Mouse (Mus musculus) kidney, embryonic 15.5 days (tissue): Measurements from ENCODE around the gene Bpifa5. TPM values are rescaled to one million over a fixed set of nuclear protein-coding genes. Genes with fewer than 3 reads are reported as not detected.
"Not testable (repeated sequence)": the region's sequence is repeated elsewhere in the genome, so short reads cannot be mapped to it uniquely, and the experiment has no call there.

Experiments
- ATAC-seq: fragments of 200-750 bp; cut with Nextera tagmentation; replicated peaks from 2 replicates; pipeline ENCODE4 v1.8.0; 2017; ENCODE audit warnings: moderate TSS enrichment; ENCODE audit not compliant: low FRiP score
- H3K27ac ChIP-seq: fragments of 300-500 bp; sonication (generic); 2 replicates; pipeline ENCODE4 v1.5.1; 2015; ENCODE audit warnings: mild to moderate bottlenecking, inconsistent platforms
- H3K27me3 ChIP-seq: fragments of 300-500 bp; sonication (generic); 2 replicates; pipeline ENCODE4 v1.6.1; 2015; ENCODE audit warnings: inconsistent platforms
- H3K36me3 ChIP-seq: fragments of 300-500 bp; sonication (generic); 2 replicates; pipeline ENCODE4 v1.6.1; 2015; ENCODE audit warnings: inconsistent platforms
- H3K4me1 ChIP-seq: fragments of 300-500 bp; sonication (generic); 2 replicates; pipeline ENCODE4 v1.6.1; 2015; ENCODE audit warnings: inconsistent platforms
- H3K4me2 ChIP-seq: fragments of 300-500 bp; sonication (generic); 2 replicates; pipeline ENCODE4 v1.6.1; 2015; ENCODE audit warnings: moderate library complexity, mild to moderate bottlenecking, inconsistent platforms
- H3K4me3 ChIP-seq: fragments of 300-500 bp; sonication (generic); replicated peaks from 2 replicates; pipeline ENCODE4 v1.5.1; 2015; ENCODE audit warnings: mild to moderate bottlenecking, inconsistent platforms
- H3K9ac ChIP-seq: fragments of 300-500 bp; sonication (generic); 2 replicates; pipeline ENCODE4 v1.6.1; 2015; ENCODE audit warnings: mild to moderate bottlenecking, inconsistent platforms
- H3K9me3 ChIP-seq: fragments of 300-500 bp; sonication (generic); replicated peaks from 2 replicates; pipeline ENCODE4 v1.6.1; 2016; ENCODE audit warnings: inconsistent platforms
- WGBS: fragments of 180-500 bp; shearing (Covaris S2); methylation state at CpG from one replicate; pipeline ENCODE4 v1.1.7; 2015; ENCODE audit warnings: mixed read lengths; 5-methylcytosine and 5-hydroxymethylcytosine counted together
- polyA plus RNA-seq: library from polyadenylated mRNA; unstranded; fragments of >200 nt; fragmentation: Nextera tagmentation; extraction: Ambion mirVana; gene quantifications from 2 replicates; pipeline ENCODE4 v1.2.1, GENCODE M21; 2015

Bpifa5 gene
- not detected in 2 replicates for polyA plus RNA-seq

DNA sequence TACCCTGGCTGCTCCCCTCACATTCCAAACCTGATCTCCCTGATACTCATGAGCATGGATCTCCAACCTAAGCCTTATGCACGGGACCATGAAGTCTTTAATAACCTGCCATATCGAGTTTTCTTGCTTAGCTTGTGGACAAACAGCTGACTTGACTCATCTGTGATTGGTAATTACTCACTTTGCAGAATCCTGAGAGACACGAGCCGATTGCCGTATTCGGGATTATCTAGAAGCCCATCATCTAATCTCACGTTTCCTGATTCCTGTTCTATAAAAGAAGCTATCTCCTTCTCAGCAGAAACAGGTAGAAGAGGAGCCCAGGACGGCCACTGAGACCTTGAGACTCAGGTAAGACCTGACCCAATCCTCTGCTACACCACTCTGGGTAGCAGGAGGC lies at the start of gene Bpifa5:
Gene Bpifa5, plus strand, starts transcription at position 301 of the 400 bp plus-strand sequence.
- WGBS = 81% methylated on average over 8 of the region's 8 CpGs
- no peak within 1 kb of the TSS for H3K4me3 ChIP-seq

DNA sequence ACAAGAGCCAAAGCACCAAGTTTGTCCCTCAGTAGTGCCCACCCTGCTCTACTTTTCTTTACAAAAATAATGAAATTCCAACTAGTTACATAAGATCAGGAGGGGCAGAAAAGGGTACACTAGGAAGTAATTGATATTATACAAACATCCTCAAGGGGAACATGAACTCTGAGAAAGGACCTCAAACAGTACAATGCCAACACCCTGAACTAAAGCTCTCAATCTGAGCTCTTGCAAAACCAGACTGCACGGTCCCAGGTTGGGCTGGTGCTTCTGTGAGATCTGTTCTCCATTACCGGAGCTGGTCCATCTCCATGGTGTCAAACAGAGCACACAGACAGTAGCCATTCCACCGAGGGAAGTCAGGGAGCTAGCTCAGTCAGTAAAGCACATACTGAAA lies 45.0 kb upstream of the Bpifa5 start:
- Histone ChIP-seq H3K9me3 (no peaks in the 10 kb centered on the region), H3K4me1 (no peaks in the 10 kb centered on the region), H3K4me2 (no peak overlapping the region), H3K4me3 (no peak overlapping the region), H3K36me3 (no peaks in the 10 kb centered on the region), H3K9ac (no peak overlapping the region), H3K27ac (no peak overlapping the region), H3K27me3 (no peaks in the 10 kb centered on the region)
- ATAC-seq = no peak
- 80% methylated on average over 3 of the region's 3 CpGs for WGBS

More for the DNA sequence above, at the start of gene Bpifa5:
- H3K27ac ChIP-seq = no peak within 1 kb of the TSS
- H3K27me3 ChIP-seq = no peaks in the 10 kb centered on the region
- no peak within 1 kb of the TSS for H3K4me2 ChIP-seq
- H3K36me3 ChIP-seq = no peaks in the 10 kb centered on the region
- no peaks in the 10 kb centered on the region for H3K4me1 ChIP-seq
- no peak for ATAC-seq
- no peaks in the 10 kb centered on the region for H3K9me3 ChIP-seq
- H3K9ac ChIP-seq = no peak within 1 kb of the TSS

DNA sequence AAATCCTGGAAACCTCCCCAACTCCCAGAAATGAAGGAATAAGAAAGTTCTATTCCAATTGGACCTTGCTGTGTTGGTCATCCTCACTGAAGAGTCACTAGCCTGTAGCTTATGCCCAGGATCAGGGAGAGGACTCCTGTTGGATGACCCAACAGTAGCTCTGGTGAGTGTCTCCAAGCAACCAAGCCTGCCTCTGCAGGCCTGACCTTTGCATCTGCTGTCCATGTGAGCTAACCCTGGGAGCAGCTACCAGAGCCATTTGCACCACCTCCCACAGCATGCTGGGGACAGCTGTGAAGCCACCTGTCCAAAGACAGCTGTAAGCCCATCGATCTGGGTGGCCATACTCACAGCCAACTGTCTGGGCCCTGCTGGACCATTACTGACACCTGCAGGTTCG lies 32.3 kb upstream of the Bpifa5 start, which contains the start of gene Bpifa3:
Gene Bpifa3, plus strand, starts transcription at position 217 of the 400 bp plus-strand sequence.
- no peaks in the 10 kb centered on the region for H3K9me3 ChIP-seq
- ATAC-seq = no peak
- H3K4me3 ChIP-seq = no peak within 1 kb of the TSS
- H3K4me1 ChIP-seq = no peaks in the 10 kb centered on the region
- H3K27ac ChIP-seq = no peak within 1 kb of the TSS
- WGBS = 52% methylated on average over 2 of the region's 2 CpGs
- no peaks in the 10 kb centered on the region for H3K27me3 ChIP-seq
- no peak within 1 kb of the TSS for H3K9ac ChIP-seq
- H3K36me3 ChIP-seq = no peaks in the 10 kb centered on the region
- H3K4me2 ChIP-seq = no peak within 1 kb of the TSS

DNA sequence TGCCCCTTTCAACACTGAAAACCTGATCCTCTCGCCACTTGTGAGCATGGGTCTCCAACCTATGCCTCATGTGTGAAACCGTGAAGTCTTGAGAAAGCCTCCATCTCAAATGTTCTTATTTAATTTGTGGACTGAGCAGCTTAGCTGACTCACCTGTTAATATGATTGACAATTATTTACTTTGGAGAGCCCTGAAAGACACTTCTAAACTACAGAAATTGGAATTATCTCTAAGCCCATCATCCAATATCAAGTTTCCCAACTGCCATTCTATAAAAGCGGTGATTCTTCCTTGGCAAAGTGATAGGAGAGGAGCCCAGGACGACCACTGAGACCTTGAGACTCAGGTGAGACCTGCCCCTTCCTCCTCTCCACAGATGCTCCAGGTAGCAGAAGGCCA lies 19.8 kb upstream of the Bpifa5 start, which contains the start of gene Bpifa1:
Gene Bpifa1, plus strand, starts transcription at position 301 of the 400 bp plus-strand sequence.
- no peak within 1 kb of the TSS for H3K4me3 ChIP-seq
- no peak within 1 kb of the TSS for H3K4me2 ChIP-seq
- H3K27ac ChIP-seq = no peak within 1 kb of the TSS
- H3K9me3 ChIP-seq = no peaks in the 10 kb centered on the region
- H3K9ac ChIP-seq = no peak within 1 kb of the TSS
- WGBS = 82% methylated on average over 4 of the region's 4 CpGs
- H3K36me3 ChIP-seq = no peaks in the 10 kb centered on the region
- ATAC-seq = no peak
- H3K27me3 ChIP-seq = no peaks in the 10 kb centered on the region
- H3K4me1 ChIP-seq = no peaks in the 10 kb centered on the region

DNA sequence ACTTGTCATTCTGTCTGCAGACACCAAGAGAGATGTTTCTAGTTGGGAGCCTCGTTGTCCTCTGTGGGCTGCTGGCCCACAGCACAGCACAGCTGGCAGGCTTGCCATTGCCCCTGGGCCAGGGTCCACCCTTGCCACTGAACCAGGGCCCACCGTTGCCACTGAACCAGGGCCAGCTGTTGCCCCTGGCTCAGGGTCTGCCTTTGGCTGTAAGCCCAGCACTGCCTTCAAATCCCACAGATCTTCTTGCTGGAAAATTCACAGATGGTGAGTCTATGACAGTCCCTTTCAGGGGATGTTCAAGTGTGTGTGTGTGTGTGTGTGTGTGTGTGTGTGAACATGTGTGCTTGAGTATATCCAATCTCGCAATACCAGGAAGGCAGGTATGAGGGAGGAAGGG lies 18.7 kb upstream of the Bpifa5 start:
- no peak overlapping the region for H3K4me2 ChIP-seq
- H3K4me3 ChIP-seq = no peak overlapping the region
- H3K9ac ChIP-seq = no peak overlapping the region
- WGBS = 66% methylated on average over 3 of the region's 3 CpGs
- H3K9me3 ChIP-seq = no peaks in the 10 kb centered on the region
- no peaks in the 10 kb centered on the region for H3K27me3 ChIP-seq
- ATAC-seq = no peak
- H3K27ac ChIP-seq = no peak overlapping the region
- H3K4me1 ChIP-seq = no peaks in the 10 kb centered on the region
- H3K36me3 ChIP-seq = no peaks in the 10 kb centered on the region

DNA sequence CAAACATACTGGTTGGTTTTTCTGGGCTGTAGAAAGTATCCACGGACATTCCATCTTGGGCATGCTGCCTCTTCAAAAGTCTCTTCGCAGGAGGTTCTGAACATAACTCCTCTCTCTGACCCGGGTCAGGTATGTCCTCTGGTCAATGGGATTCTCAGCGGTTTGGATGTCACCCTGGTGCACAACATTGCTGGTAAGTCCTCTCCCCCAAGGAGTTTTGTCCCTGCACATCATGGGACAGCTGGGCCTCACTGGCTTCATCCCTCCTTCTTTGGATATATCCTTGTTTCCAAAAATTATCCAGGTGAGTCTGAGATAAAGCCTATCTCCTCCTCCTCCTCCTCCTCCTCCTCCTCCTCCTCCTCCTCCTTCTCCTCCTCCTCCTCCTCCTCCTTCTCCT lies 14.9 kb upstream of the Bpifa5 start:
- Histone ChIP-seq H3K36me3 (no peaks in the 10 kb centered on the region), H3K27ac (no peak overlapping the region), H3K4me2 (no peak overlapping the region), H3K4me3 (no peak overlapping the region), H3K9ac (no peak overlapping the region), H3K4me1 (no peaks in the 10 kb centered on the region), H3K9me3 (no peaks in the 10 kb centered on the region), H3K27me3 (no peaks in the 10 kb centered on the region)
- 78% methylated on average over 4 of the region's 4 CpGs for WGBS
- ATAC-seq = no peak

DNA sequence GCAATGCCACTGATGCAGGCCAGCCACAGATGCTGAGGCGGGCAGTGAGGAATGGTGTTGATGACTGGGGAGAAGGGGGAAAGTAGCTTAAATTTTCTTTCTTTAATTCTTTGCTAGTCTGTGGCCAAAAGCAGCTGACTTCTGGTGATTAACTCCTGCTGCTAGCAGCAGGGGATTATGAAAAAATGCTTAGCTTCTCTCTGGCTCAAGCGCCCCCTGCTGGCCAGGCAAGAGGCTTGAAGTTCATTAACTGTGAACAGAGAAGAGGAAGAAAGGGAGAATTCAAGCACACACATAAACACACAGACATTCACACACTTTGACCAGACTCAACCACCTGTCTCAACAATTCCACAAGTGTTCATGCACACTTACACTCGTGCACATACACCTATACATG lies 4.0 kb upstream of the Bpifa5 start:
- WGBS = 39% methylated on average over 3 of the region's 3 CpGs
- Histone ChIP-seq H3K4me3 (no peak overlapping the region), H3K27me3 (no peaks in the 10 kb centered on the region), H3K4me2 (no peak overlapping the region), H3K36me3 (no peaks in the 10 kb centered on the region), H3K9ac (no peak overlapping the region), H3K4me1 (no peaks in the 10 kb centered on the region), H3K9me3 (no peaks in the 10 kb centered on the region), H3K27ac (no peak overlapping the region)
- no peak for ATAC-seq

DNA sequence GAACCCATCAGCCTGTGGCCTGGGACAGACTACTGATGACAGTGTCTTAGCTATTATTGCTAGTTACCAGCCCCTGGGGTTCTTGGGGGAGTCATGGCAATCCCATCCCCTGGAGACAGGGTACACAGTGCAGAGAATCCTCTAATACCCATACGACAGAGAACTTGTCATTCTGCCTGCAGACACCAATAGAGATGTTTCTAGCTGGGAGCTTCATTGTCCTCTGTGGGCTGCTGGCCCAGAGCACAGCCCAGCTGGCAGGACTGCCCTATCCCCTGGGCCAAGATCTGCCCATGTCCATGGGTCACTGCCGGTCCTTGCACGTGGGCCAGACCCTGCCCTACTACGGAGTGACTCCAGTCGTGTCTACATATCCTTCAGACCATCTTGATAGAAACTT lies 899 bp downstream of the Bpifa5 start:
- H3K27ac ChIP-seq = no peak overlapping the region
- no peak for ATAC-seq
- no peak overlapping the region for H3K4me2 ChIP-seq
- no peaks in the 10 kb centered on the region for H3K9me3 ChIP-seq
- H3K27me3 ChIP-seq = no peaks in the 10 kb centered on the region
- no peak overlapping the region for H3K4me3 ChIP-seq
- H3K4me1 ChIP-seq = no peaks in the 10 kb centered on the region
- no peaks in the 10 kb centered on the region for H3K36me3 ChIP-seq
- 87% methylated on average over 5 of the region's 5 CpGs for WGBS
- no peak overlapping the region for H3K9ac ChIP-seq

DNA sequence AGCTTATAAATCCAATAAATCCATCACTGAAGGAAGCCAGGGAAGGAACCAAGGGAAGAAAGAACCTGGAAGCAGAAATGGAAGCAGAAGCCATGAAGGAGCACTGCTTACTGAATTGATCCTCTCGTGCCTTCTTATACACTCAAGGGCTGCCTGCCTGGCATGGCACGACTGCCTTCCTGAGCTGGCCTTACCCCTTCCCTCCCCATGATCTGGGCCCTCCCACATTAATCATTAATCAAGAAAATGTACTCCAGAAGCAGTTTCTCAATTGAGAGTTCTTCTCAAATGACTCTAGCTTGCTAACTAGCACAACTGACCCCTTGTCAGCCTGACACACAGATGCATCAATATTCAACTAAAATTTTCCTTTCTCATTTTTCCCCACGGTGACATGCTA lies 6.8 kb downstream of the Bpifa5 start:
- 0 out of 2 replicates have a peak, but pooled peaks have one; percentile 15 for ATAC-seq

DNA sequence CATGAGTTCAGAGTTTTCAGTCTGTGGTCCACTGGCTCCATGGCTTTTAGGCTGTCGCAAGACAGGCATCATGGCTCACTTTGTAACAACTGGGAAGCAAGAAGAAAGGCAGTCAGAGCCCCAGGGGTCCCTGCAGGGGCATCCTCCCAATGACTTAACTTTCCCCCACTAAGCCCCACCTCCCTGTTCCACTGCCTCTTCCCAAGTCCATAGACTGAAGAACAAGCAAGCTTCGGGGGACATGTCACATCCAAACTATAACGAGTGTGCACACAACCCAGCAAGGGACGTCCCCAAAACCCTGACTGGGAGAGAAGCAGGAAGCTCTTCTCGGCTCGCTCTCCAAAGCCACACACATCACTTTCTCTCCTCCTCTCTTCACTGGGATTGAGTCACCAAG lies 9.2 kb downstream of the Bpifa5 start:
- H3K27me3 ChIP-seq = no peaks in the 10 kb centered on the region
- ATAC-seq = no peak
- H3K9ac ChIP-seq = no peak overlapping the region
- H3K9me3 ChIP-seq = no peaks in the 10 kb centered on the region
- no peak overlapping the region for H3K27ac ChIP-seq
- H3K4me3 ChIP-seq = no peak overlapping the region
- WGBS = 72% methylated on average over 6 of the region's 6 CpGs
- H3K36me3 ChIP-seq = no peaks in the 10 kb centered on the region
- 0 out of 2 replicates have a peak, but pooled peaks cover 5% of the 10 kb centered on the region for H3K4me1 ChIP-seq
- H3K4me2 ChIP-seq = no peak overlapping the region

More for the DNA sequence above, 6.8 kb downstream of the Bpifa5 start:
- H3K4me1 ChIP-seq = 0 out of 2 replicates have a peak, but pooled peaks cover 5% of the 10 kb centered on the region
- H3K9me3 ChIP-seq = no peaks in the 10 kb centered on the region
- H3K4me2 ChIP-seq = no peak overlapping the region
- H3K27me3 ChIP-seq = no peaks in the 10 kb centered on the region
- H3K4me3 ChIP-seq = no peak overlapping the region
- no peak overlapping the region for H3K27ac ChIP-seq
- no peak overlapping the region for H3K9ac ChIP-seq
- H3K36me3 ChIP-seq = no peaks in the 10 kb centered on the region
- WGBS = 47% methylated on average over 3 of the region's 3 CpGs

DNA sequence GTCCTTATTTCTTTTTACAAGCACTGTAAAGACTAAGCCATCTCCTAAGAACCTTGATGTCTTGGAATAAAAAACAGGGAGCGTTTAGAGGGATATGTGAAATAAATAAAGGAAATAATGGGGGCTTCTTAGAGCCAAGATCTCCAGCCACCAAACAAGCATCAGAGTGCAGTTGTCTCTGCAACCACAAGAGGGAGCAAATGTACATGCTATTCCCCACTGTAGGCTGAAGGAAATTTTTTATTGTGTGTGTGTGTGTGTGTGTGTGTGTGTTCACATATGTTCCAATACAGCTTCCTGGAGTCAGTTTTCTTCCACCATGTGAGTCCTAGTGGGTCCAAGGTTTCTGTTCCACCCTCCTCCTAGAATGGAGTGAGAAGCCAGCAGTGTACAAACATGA lies 10.9 kb downstream of the Bpifa5 start:
- no peak overlapping the region for H3K9ac ChIP-seq
- H3K4me2 ChIP-seq = no peak overlapping the region
- H3K27ac ChIP-seq = no peak overlapping the region
- H3K27me3 ChIP-seq = no peaks in the 10 kb centered on the region
- no peaks in the 10 kb centered on the region for H3K36me3 ChIP-seq
- H3K4me1 ChIP-seq = 0 out of 2 replicates have a peak, but pooled peaks cover 5% of the 10 kb centered on the region
- H3K9me3 ChIP-seq = no peaks in the 10 kb centered on the region
- 46% methylated on average over 1 of the region's 1 CpGs for WGBS
- ATAC-seq = no peak
- H3K4me3 ChIP-seq = no peak overlapping the region

DNA sequence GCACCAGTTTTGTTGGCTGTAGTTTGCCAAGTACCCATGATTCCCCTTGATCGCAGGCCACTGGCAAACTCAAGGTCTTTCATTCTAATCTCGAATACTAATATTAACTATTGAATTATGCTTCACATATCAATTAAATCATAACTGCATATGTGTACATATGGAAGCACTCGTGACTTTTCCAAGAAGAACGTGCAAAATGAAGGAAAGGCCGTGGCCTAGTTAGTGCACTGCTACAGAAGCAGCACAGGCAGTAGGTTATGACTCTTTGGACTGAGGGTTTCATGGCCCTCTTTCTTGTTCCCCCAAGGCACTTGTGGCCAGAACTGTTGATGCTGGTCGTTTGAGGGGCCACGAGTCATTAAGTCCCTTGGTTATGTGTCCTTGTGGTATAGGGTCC lies 19.5 kb downstream of the Bpifa5 start:
- not testable (repeated sequence) for H3K27ac ChIP-seq, H3K4me1 ChIP-seq, H3K4me3 ChIP-seq, H3K36me3 ChIP-seq, ATAC-seq, H3K9ac ChIP-seq, H3K4me2 ChIP-seq, H3K27me3 ChIP-seq, H3K9me3 ChIP-seq
- WGBS = 80% methylated on average over 7 of the region's 7 CpGs

DNA sequence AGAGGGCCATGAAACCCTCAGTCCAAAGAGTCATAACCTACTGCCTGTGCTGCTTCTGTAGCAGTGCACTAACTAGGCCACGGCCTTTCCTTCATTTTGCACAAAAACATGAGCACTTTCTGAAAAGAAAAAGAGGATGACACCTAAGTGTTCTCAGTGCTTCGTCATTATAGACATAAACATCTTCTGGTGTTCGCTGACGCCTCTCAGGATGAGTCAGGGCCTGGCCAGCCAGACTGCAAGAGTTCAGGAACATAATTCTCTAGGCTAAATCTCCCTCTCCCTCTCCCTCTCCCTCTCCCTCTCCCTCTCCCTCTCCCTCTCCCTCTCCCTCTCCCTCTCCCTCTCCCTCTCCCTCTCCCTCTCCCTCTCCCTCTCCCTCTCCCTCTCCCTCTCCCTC lies 20.7 kb downstream of the Bpifa5 start:
- H3K27me3 ChIP-seq, H3K9ac ChIP-seq, H3K9me3 ChIP-seq, H3K36me3 ChIP-seq, H3K4me1 ChIP-seq, H3K27ac ChIP-seq, H3K4me2 ChIP-seq, H3K4me3 ChIP-seq, ATAC-seq: not testable (repeated sequence)
- WGBS = 71% methylated on average over 4 of the region's 4 CpGs
